Mouse (Mus musculus) thymus, postnatal 0 days (tissue): ENCODE data around the gene 1700123L14Rik. TPM values are rescaled to one million over a fixed set of nuclear protein-coding genes. Genes with fewer than 3 reads are reported as not detected.
"Not testable (repeated sequence)": the region's sequence is repeated elsewhere in the genome, so short reads cannot be mapped to it uniquely, and the experiment has no call there.

ENCODE experiments used
- DNase-seq: peaks from one replicate; pipeline ENCODE4 v3.0.0-alpha.2; 2015; ENCODE audit warnings: low spot score
- polyA plus RNA-seq: library from polyadenylated mRNA; unstranded; fragments of >200 nt; fragmentation: Nextera tagmentation; extraction: Ambion mirVana; gene quantifications from 2 replicates; pipeline ENCODE4 v1.2.1, GENCODE M21; 2015

Gene 1700123L14Rik
- polyA plus RNA-seq, result not detected in 2 replicates

DNA sequence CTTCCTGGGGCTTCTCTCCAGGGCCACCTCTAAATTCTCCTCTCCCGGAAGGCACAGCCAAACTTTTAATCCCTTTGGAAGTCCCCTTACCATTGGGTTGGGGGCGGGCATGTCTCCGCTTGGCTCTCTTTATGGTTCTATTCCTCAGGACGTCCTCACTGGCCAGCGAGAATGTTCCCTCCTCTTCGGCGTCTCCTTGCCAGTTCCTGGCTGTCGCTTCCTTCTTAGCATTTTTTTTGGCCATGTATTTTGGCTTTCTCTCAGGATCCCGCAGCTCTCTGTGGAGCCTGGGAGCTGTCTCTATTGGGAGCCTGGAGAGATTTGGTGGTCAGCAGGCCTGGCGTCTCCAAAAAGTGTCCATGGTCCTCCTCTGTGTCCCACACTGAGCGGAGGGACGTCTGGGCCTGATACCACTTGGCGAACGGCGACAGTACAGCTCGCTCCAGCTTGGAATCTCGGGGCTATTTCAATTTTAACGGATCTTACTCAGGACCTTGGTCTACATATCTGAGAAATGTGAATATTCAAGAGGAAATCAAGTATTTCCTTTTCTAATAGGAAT, at the start of gene 1700123L14Rik:
1700123L14Rik (minus strand) TSS at position 426 of the 562 bp plus-strand sequence.
- no peak for DNase-seq

DNA sequence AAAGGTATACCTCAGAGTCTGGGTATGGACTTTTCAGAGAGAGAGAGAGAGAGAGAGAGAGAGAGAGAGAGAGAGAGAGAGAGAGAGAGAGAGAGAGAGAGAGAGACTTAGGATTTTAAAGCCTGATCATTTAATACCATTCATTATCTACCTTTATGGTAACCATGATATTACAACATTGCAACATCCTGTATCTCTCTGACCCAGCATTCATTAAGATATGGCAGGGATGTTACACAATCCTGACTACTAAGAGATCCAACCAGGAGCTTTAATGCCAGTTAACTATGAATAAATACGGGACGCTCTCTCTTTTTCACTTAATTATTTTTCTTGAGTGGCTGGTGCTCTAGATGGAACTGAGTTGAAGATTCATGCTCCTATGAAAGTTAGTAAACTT, 39.4 kb upstream of the 1700123L14Rik start:
- no peak for DNase-seq

DNA sequence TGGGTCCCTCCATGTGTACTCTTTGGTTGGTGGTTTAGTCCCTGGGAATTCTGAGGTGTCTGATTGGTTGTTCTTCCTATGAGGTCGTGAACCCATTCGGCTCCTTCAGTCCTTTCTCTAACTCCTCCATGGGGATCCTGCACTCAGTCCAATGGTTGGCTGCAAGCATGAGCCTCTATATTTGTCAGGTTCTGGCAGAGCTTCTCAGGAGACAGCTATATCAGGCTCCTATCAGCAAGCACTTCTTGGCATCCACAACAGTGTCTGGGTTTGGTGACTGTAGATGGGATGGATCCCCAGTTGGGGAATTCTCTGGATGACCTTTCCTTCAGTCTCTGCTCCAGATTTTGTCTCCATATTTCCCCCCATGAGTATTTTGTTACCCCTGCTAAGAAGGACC, 32.9 kb upstream of the 1700123L14Rik start:
- DNase-seq, result not testable (repeated sequence)

DNA sequence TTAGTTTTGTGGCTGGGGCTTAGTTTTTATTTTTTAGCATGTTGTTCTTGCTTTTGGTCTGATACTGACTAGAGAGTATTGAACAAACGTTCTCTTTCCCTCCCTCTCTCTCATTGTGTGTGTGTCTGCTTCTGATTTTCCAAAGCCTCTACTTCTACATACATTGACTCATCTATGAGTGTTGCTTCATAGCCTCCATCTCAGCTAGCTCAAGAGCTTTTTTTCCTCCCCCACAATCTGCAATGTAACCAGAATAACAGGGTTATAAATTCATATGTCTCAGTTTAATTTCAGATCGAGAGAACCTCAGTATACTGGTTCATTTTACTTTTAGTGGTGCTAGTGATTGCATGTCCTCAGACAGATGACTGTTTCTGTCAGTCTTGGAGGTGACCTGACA, 20.5 kb upstream of the 1700123L14Rik start:
- DNase-seq, result no peak

DNA sequence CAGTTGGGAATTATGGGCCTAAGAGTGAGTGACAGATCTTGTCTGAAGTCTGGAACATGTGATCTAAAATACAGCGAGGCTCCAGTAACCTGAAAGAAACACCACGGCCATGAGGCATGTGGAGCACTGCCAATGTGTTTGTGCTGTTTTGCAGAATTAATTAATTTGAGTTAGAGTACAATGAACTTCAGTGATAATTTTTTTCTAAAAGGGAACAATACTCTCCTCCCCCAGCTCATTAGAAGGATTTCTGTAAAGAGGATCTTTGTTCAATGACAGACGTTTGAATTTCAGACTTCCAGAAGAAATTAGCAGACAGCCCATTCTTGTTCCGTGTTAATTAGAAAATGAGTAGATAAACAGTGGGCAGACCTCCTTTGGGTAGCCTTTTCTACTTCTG, 17.3 kb upstream of the 1700123L14Rik start:
- no peak for DNase-seq

DNA sequence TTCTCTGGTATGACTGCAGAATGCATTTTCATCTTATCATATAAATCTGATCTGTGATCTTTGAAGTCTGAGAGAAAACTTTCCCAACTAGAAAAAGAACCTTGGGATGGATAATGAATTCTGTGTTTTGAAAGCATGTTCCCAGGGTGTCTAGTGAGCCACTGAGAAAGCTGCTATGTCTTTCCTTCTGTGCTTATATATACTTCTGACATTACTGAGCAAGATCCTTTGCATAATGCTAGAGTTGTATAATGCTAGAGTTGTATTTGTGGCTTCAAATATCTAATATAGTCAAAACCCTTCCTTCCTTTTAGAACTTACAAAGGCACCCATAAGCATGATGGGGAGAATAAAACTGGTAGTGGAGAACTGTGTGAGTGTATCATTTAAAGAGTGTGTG, 12.5 kb upstream of the 1700123L14Rik start:
- no peak for DNase-seq

DNA sequence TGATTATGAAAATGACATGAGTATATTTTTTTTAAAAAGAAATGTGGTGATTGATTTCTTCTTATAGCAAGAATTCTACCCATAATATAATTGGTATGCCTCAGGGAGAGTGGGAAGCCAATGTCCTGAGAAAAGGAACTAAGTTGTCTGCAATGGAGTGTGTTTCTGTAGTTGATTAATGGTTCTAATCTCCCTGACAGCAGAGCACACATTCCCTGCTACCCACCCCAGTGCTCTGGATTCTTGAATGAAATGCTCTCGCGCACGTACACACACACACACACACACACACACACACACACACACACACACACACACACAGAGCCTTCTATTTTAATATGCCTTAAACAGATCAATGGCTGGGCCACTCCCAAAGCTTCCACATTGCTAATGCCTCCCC, 7.6 kb upstream of the 1700123L14Rik start:
- DNase-seq, result no peak

DNA sequence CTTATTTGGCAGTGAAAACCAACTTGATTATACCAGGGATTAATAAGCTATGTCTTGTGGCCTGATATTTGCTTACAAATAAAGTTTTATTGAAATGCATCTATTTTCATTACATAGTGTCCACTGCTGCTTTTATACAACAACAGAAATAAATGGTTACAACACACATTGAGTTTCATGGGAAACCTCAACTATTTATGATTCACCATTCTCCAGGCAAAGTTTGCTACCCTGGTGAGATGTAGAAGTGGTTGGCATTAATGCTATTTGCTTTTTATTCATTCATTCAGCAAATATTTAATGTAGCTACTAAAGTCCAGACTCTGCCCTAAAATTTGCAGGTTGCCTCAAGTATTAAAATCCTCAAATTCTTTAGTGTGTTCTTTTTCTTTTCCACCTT, 988 bp upstream of the 1700123L14Rik start:
- DNase-seq, result no peak

DNA sequence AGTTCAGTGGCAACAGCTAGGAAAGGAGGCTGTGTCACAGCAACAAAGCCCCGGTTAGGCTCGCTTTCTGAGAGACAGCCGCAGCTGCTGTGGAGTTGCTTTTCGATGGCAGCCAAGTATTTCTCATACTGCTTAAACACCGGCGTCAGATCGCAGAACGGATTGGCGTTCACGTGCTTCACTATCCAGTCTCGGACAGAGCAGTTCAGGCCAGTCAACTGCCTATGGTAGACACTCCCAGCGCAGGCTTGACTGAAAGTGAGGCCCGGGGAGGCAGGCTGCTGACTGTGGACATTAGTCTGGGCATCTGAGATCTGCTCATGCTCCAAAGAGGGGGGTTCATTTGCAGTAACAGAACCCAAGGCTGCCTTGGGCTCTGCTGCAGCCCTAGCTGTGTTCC, 640 bp downstream of the 1700123L14Rik start:
- no peak for DNase-seq

DNA sequence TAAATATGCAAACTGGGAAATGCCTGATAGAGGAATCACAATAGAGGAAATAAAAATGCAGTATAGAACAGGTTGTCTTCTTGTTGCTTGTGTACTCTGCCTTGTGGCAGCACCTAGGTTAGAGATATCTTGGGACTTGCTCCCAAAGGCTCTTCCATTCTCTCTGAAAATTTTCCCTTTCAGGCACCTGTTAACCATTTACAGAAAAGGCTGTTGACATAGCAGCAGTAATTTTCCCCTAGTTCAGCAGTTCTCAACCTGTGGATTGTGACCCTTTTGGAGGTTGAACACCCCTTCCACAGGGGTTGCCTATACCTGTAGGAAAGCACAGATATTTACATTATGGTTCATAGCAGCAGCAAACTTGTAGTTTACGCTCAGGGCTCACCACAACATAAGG, 22.7 kb downstream of the 1700123L14Rik start:
- no peak for DNase-seq

DNA sequence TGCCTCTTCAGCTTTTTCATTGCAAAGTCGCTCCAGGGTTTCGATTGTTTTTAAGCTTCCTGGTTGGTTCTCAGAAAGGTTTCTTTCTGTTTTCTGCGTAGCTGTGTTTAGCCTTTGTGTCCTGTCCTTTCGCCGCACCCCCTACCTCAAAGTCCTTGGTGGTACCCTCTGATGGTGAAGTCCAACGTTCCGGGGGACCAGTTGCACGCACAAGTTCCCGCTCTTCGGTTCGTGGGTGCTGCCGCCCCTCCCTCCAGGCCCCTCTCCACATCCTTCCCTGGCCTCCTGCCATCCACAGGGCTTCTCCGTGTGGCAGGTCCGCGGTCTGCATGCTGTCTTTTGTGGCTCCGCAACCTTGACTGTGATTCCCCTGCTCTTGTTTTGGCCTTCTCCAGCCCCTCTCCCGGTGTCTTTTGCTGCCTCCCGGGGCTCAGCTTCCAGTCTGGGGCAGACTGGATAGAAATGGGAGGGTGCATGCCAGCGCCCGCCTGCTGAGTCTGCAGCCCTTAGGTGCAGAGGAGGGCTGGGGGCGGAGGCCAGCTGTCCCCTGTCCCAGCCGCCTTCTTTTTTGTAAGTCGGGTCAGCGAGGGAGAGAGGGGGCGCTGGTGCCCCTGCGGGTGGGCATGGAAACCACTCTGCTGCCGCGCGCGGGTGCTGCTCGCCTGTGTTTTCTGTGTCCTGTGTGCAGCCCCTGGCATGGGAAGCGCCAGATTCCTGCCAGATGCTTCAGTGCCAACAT, 49.3 kb downstream of the 1700123L14Rik start:
- no peak for DNase-seq

DNA sequence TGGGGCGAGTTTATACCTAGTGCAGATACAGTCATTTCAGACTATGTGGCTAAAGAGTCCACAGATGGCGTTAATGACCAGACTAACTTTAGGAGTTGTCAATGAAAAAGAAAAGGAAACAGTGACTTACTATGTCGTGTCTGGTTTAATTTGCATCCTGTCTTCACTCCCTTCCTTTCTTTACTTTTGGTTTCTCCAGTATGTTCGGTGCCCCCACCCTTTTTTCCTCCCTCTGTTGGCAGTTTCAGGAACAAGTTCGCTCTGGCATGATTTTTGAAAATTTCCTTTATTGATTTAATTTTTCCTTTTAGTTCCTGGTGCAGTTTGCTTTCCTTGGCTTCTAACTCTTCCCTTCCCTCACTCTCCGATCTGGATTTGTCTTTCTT, 49.9 kb downstream of the 1700123L14Rik start:
- no peak for DNase-seq

Other genes with a start within 250 kb of the 1700123L14Rik start
- gene Fam19a1, start 53.1 kb downstream of the 1700123L14Rik start, polyA plus RNA-seq, result 0.44 and 0.45 TPM in 2 replicates